Mouse (Mus musculus): ENCODE results near the gene Gtf3c1.
A peak's percentile ranks its signal among the peaks of the same experiment; 100 is the strongest.
"Not testable (repeated sequence)": the region's sequence is repeated elsewhere in the genome, so short reads cannot be mapped to it uniquely, and the experiment has no call there.

Gene Gtf3c1

DNA sequence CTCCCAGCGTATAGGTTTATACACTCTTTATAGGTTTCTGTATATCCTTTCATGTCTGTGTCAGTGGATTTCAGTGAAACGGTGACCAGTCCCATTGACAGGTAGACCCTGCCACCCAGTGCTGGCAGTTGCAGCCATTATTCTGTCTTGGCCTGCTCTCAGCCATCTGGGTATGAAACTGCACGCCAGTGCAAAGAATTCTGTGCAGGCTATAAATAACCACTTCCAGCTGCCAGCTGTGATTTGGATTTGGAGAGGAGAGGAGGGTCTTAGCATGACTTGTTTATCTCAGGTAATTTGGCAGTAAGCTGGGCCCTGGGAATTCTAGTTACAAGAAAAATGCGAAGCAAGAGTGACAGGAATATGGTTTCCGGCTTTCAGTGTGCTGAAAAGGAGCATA, 12.8 kb upstream of the Gtf3c1 start:
- Histone ChIP-seq H3K4me3 (replicated peaks; ENCODE audit: low read length) (no peak overlapping the region), H3K4me1 (replicated peaks; ENCODE audit: low read depth, low read length) (peaks cover 23% of the 10 kb centered on the region), H3K9me3 (ENCODE audit: low read length) (no peaks in the 10 kb centered on the region), H3K36me3 (ENCODE audit: insufficient read depth, low read length) (no peaks in the 10 kb centered on the region), H3K27me3 (ENCODE audit: insufficient read depth, low read length) (no peaks in the 10 kb centered on the region)
- TF ChIP-seq NANOG (IDR thresholded peaks at IDR 0.05; ENCODE audit: borderline replicate concordance, low read length) (no peak), POU5F1 (IDR thresholded peaks at IDR 0.05; ENCODE audit: borderline replicate concordance, low read length) (no peak), CTCF (conservative IDR thresholded peaks at IDR 0.05; ENCODE audit: low read length) (no peak)

DNA sequence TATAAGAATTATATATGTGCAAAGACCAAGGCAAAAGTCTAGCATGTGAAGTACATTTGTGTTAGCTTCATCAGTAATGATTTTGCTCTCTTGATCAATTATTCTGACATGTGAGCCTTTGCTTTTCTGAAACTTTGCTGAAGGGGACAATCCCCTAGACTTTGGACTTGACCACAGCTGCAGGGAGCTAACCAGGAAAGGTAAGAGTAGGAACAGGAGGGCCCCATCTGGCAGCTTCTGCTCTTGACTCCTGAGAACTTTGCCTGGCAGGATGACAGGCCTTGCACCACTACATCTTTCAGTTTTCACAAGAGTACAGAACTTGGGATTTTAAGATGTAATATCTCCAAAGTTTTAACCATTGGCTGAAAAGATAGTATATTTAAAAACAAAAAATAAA, 10.0 kb upstream of the Gtf3c1 start:
- Histone ChIP-seq H3K4me3 (replicated peaks; ENCODE audit: low read length) (no peak overlapping the region), H3K4me1 (replicated peaks; ENCODE audit: low read depth, low read length) (peaks cover 31% of the 10 kb centered on the region), H3K36me3 (ENCODE audit: insufficient read depth, low read length) (no peaks in the 10 kb centered on the region), H3K9me3 (ENCODE audit: low read length) (no peaks in the 10 kb centered on the region), H3K27me3 (ENCODE audit: insufficient read depth, low read length) (no peaks in the 10 kb centered on the region)
- TF ChIP-seq POU5F1 (IDR thresholded peaks at IDR 0.05; ENCODE audit: borderline replicate concordance, low read length) (no peak), NANOG (IDR thresholded peaks at IDR 0.05; ENCODE audit: borderline replicate concordance, low read length) (no peak), CTCF (conservative IDR thresholded peaks at IDR 0.05; ENCODE audit: low read length) (no peak)

DNA sequence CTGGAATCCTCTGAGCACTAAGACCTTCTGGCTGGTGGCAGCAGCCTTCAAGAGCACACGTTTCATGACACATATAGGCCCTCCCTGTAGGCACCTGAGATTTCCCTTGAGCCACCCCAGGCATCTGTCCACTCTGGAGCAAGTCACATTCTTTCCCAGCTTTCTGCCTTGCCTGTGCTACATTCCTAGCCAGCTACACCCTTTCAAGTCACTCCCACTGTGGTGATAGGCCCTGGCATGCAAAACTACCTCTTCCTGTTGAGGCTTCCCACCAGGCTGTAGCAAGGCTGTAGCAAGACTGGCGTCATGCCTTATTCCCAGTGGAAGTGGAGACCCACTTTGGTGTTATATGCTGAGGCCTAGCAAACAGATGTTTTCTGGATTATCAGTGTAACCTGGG, 9.1 kb upstream of the Gtf3c1 start:
- Histone ChIP-seq H3K4me1 (replicated peaks; ENCODE audit: low read depth, low read length) (peaks cover 34% of the 10 kb centered on the region), H3K36me3 (ENCODE audit: insufficient read depth, low read length) (peaks cover 4% of the 10 kb centered on the region; the same call in 1 of the 2 replicates), H3K4me3 (replicated peaks; ENCODE audit: low read length) (no peak overlapping the region), H3K9me3 (ENCODE audit: low read length) (no peaks in the 10 kb centered on the region), H3K27me3 (ENCODE audit: insufficient read depth, low read length) (no peaks in the 10 kb centered on the region)
- no peak for TF ChIP-seq NANOG (IDR thresholded peaks at IDR 0.05; ENCODE audit: borderline replicate concordance, low read length)
- no peak for TF ChIP-seq CTCF (conservative IDR thresholded peaks at IDR 0.05; ENCODE audit: low read length)
- no peak for TF ChIP-seq POU5F1 (IDR thresholded peaks at IDR 0.05; ENCODE audit: borderline replicate concordance, low read length)

DNA sequence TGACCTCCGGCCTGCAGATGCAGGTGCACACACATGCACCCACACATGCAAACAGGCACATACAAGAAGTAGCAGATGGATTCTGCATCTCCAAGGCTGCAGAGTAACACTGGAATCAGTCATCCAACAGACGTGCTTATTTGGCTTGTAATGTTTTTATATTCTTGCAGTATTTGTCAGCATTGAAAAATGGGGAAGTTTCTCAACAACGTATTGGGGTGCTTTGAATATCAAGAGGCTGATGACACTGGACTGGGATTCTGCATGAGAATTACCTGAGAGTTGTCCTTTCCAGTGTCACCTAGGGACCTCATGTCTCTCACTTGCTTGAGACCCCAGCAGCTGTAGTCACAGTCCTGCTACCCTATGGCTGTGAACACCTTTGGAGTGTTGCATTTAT, 7.2 kb upstream of the Gtf3c1 start:
- Histone ChIP-seq H3K36me3 (ENCODE audit: insufficient read depth, low read length) (peaks cover 6% of the 10 kb centered on the region; the same call in 1 of the 2 replicates), H3K4me1 (replicated peaks; ENCODE audit: low read depth, low read length) (peaks cover 34% of the 10 kb centered on the region), H3K4me3 (replicated peaks; ENCODE audit: low read length) (no peak overlapping the region), H3K9me3 (ENCODE audit: low read length) (no peaks in the 10 kb centered on the region), H3K27me3 (ENCODE audit: insufficient read depth, low read length) (no peaks in the 10 kb centered on the region)
- TF ChIP-seq NANOG (IDR thresholded peaks at IDR 0.05; ENCODE audit: borderline replicate concordance, low read length) = no peak
- TF ChIP-seq POU5F1 (IDR thresholded peaks at IDR 0.05; ENCODE audit: borderline replicate concordance, low read length) = no peak
- no peak for TF ChIP-seq CTCF (conservative IDR thresholded peaks at IDR 0.05; ENCODE audit: low read length)

DNA sequence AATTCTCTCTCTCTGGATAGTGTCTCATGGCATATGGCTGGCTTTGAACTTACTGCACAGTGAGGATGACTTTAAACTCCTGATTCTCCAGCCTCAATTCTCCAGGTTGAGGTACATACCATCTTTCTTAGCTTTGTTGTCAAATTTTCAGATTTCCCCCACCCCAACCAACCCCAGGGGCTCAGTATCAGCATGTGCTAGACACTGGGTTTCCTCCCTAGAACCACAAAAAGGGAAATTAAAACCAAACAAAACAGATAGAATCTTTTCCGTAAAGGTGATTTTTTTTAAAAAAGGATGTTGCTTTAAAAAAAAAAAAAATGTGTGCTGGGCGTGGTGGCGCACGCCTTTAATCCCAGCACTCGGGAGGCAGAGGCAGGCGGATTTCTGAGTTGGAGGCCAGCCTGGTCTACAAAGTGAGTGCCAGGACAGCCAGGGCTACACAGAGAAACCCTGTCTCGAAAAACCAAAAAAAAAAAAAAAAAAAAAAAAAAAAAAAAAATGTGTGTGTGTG, 6.0 kb upstream of the Gtf3c1 start:
- H3K27me3 ChIP-seq (ENCODE audit: insufficient read depth, low read length); H3K9me3 ChIP-seq (ENCODE audit: low read length); H3K36me3 ChIP-seq (ENCODE audit: insufficient read depth, low read length): not testable (repeated sequence)

DNA sequence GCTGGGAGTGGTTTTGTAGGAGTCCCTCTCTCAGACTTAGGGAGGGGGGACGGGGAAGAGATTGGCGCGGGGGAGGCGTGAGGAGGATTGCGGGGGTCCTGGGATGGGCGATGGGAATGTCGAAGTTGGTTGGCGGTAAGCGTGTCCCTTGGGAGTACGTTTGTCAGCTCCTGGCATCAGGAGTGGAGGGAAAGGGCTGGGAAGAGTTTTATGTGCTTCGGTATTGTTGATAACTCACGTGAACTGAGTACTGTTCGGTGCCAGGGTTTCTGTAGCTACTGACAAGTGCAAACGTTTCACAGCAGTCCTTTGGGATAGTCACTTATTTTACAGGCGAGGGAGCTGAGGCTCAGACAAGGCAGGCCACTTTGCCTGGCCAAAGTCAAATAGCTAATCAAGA, 520 bp upstream of the Gtf3c1 start:
- H3K4me3 ChIP-seq (replicated peaks; ENCODE audit: low read length) = peak overlapping the region; percentile 97
- no peaks in the 10 kb centered on the region for H3K9me3 ChIP-seq (ENCODE audit: low read length)
- H3K36me3 ChIP-seq (ENCODE audit: insufficient read depth, low read length) = peaks cover 32% of the 10 kb centered on the region
- H3K4me1 ChIP-seq (replicated peaks; ENCODE audit: low read depth, low read length) = peaks cover 37% of the 10 kb centered on the region
- no peak for TF ChIP-seq POU5F1 (IDR thresholded peaks at IDR 0.05; ENCODE audit: borderline replicate concordance, low read length)
- TF ChIP-seq NANOG (IDR thresholded peaks at IDR 0.05; ENCODE audit: borderline replicate concordance, low read length) = no peak
- no peak for TF ChIP-seq CTCF (conservative IDR thresholded peaks at IDR 0.05; ENCODE audit: low read length)
- H3K27me3 ChIP-seq (ENCODE audit: insufficient read depth, low read length) = no peaks in the 10 kb centered on the region

More for the DNA sequence above, 6.0 kb upstream of the Gtf3c1 start:
- peaks cover 39% of the 10 kb centered on the region for H3K4me1 ChIP-seq (replicated peaks; ENCODE audit: low read depth, low read length)
- H3K4me3 ChIP-seq (replicated peaks; ENCODE audit: low read length) = not testable (repeated sequence)

DNA sequence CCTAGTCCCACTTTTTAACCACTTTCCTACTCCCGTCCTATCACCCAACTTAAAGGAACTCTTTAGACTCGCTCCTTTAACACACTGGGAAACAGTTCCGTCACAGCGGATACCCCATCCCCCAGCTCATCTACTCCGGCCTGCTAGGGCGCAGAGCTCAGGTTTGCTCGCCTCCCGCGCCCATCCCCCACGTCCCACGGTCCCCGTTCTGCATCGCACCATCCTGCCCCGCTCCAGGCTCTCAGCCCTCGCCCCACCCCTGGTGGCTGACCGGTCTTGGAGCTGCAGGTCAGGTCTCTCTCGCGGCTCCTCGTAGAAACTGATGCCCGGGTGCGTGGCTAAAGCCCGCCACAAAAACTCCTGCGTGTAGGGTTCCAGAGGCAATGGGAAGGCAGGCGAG, 394 bp downstream of the Gtf3c1 start:
- Histone ChIP-seq H3K9me3 (ENCODE audit: low read length) (no peaks in the 10 kb centered on the region), H3K4me3 (replicated peaks; ENCODE audit: low read length) (peak overlapping the region; percentile 97), H3K4me1 (replicated peaks; ENCODE audit: low read depth, low read length) (peaks cover 34% of the 10 kb centered on the region), H3K36me3 (ENCODE audit: insufficient read depth, low read length) (peaks cover 41% of the 10 kb centered on the region), H3K27me3 (ENCODE audit: insufficient read depth, low read length) (no peaks in the 10 kb centered on the region)
- TF ChIP-seq NANOG (IDR thresholded peaks at IDR 0.05; ENCODE audit: borderline replicate concordance, low read length) = no peak
- no peak for TF ChIP-seq CTCF (conservative IDR thresholded peaks at IDR 0.05; ENCODE audit: low read length)
- no peak for TF ChIP-seq POU5F1 (IDR thresholded peaks at IDR 0.05; ENCODE audit: borderline replicate concordance, low read length)

DNA sequence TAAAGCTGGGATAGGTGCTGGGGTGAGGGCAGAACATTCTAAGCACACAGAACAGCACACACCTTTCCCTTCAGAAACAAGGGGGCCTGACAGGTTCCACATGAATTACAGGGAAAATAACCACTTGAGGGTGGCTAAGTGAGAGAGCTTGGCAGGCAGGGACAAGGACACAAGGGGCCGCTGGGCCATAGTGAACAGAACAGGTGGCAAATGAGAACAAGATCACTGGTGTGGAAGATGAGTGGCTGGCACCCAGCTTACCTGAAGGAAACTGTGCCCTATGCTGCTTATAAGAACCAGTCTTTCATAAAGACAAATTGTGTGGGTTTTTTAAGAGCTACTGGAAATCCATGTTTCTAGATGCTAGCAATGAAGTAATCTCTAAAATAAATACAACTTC, 4.8 kb downstream of the Gtf3c1 start:
- H3K4me1 ChIP-seq (replicated peaks; ENCODE audit: low read depth, low read length) = peaks cover 22% of the 10 kb centered on the region
- peaks cover 11% of the 10 kb centered on the region for H3K9me3 ChIP-seq (ENCODE audit: low read length)
- H3K4me3 ChIP-seq (replicated peaks; ENCODE audit: low read length) = no peak overlapping the region
- no peak for TF ChIP-seq CTCF (conservative IDR thresholded peaks at IDR 0.05; ENCODE audit: low read length)
- TF ChIP-seq NANOG (IDR thresholded peaks at IDR 0.05; ENCODE audit: borderline replicate concordance, low read length) = no peak
- no peak for TF ChIP-seq POU5F1 (IDR thresholded peaks at IDR 0.05; ENCODE audit: borderline replicate concordance, low read length)
- no peaks in the 10 kb centered on the region for H3K27me3 ChIP-seq (ENCODE audit: insufficient read depth, low read length)
- peaks cover 76% of the 10 kb centered on the region for H3K36me3 ChIP-seq (ENCODE audit: insufficient read depth, low read length)

DNA sequence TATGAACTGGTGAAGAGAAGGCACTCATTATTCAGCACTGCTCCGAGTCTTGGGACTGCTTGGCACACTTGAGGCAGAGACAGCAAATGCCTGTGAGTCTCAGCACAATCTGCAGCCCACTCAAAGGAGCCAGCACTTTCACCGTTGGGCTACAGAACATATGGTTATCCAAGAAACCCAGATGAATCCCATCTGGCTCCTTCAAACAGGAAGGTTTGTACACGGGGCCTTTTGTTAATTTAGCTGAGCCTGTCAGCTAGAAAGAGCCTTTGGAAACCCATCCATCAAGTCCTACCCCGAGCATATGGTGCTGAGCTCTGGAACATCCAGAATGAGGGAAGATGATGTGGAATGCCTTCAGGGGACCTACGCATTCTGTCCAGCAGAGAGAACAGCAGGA, 13.5 kb downstream of the Gtf3c1 start:
- Histone ChIP-seq H3K4me1 (replicated peaks; ENCODE audit: low read depth, low read length) (no peaks in the 10 kb centered on the region), H3K9me3 (ENCODE audit: low read length) (peaks cover 10% of the 10 kb centered on the region)

More for the DNA sequence above, 13.5 kb downstream of the Gtf3c1 start:
- peaks cover 100% of the 10 kb centered on the region for H3K36me3 ChIP-seq (ENCODE audit: insufficient read depth, low read length)
- TF ChIP-seq POU5F1 (IDR thresholded peaks at IDR 0.05; ENCODE audit: borderline replicate concordance, low read length) (no peak), CTCF (conservative IDR thresholded peaks at IDR 0.05; ENCODE audit: low read length) (no peak), NANOG (IDR thresholded peaks at IDR 0.05; ENCODE audit: borderline replicate concordance, low read length) (no peak)
- no peak overlapping the region for H3K4me3 ChIP-seq (replicated peaks; ENCODE audit: low read length)
- H3K27me3 ChIP-seq (ENCODE audit: insufficient read depth, low read length) = no peaks in the 10 kb centered on the region
